Mouse (Mus musculus) MEL (cell line): Measurements from ENCODE around the gene Tspyl4. TPM values are rescaled to one million over a fixed set of nuclear protein-coding genes. Genes with fewer than 3 reads are reported as not detected.
A peak's percentile ranks its signal among the peaks of the same experiment; 100 is the strongest.

ENCODE experiments used
- DNase-seq: peaks from one replicate; pipeline ENCODE4 v3.0.0; 2011; ENCODE audit warnings: low read depth, low spot score
- H3K27ac ChIP-seq: 2 replicates; pipeline ENCODE4 v1.5.1; 2012; ENCODE audit warnings: low read depth, mild to moderate bottlenecking, control low read depth, low read length, moderate library complexity; ENCODE audit not compliant: control insufficient read depth
- H3K27me3 ChIP-seq, 2 experiments: fragments of 150-350 bp in 1 of 2; sonication (generic) in 1 of 2; 2 replicates each; pipeline ENCODE4 v1.6.1; 2012; ENCODE audit warnings: low read length in 2 of 2, mild to moderate bottlenecking in 2 of 2, improper control_type of control experiment in 1 of 2, moderate library complexity in 1 of 2; ENCODE audit not compliant: insufficient read depth in 2 of 2, control insufficient read depth in 1 of 2
- H3K36me3 ChIP-seq, 2 experiments: 2 replicates each; pipeline ENCODE4 v1.6.1; 2012 to 2014; ENCODE audit warnings: low read length in 2 of 2, improper control_type of control experiment in 1 of 2, inconsistent platforms in 1 of 2, mild to moderate bottlenecking in 1 of 2; ENCODE audit not compliant: insufficient read depth in 2 of 2, control insufficient read depth in 1 of 2
- H3K4me1 ChIP-seq, 2 experiments: fragments of 150-350 bp in 1 of 2; sonication (generic) in 1 of 2; 2 replicates each; pipeline ENCODE4 v1.6.1; 2012; ENCODE audit warnings: low read length in 2 of 2, improper control_type of control experiment in 1 of 2, mild to moderate bottlenecking in 1 of 2; ENCODE audit not compliant: insufficient read depth in 2 of 2, control insufficient read depth in 1 of 2
- H3K4me3 ChIP-seq, 2 experiments: fragments of 150-350 bp in 1 of 2; sonication (generic) in 1 of 2; 2 replicates each; pipeline ENCODE4 v1.5.1; 2012; ENCODE audit warnings: low read depth in 2 of 2, low read length in 2 of 2, mild to moderate bottlenecking in 2 of 2, moderate library complexity in 2 of 2, control low read depth in 1 of 2, improper control_type of control experiment in 1 of 2; ENCODE audit not compliant: control insufficient read depth in 1 of 2, insufficient read depth in 1 of 2
- H3K79me2 ChIP-seq: 2 replicates; pipeline ENCODE4 v1.6.1; 2012; ENCODE audit warnings: mild to moderate bottlenecking, low read length, moderate library complexity; ENCODE audit not compliant: control insufficient read depth, poor library complexity, insufficient read depth
- H3K9ac ChIP-seq: 2 replicates; pipeline ENCODE4 v1.6.1; 2012; ENCODE audit warnings: low read depth, mild to moderate bottlenecking, control low read depth, low read length, moderate library complexity; ENCODE audit not compliant: control insufficient read depth, poor library complexity, severe bottlenecking
- H3K9me3 ChIP-seq: fragments of 150-350 bp; sonication (generic); replicated peaks from 2 replicates; pipeline ENCODE4 v1.6.1; 2012; ENCODE audit warnings: mild to moderate bottlenecking, low read length, improper control_type of control experiment, moderate library complexity; ENCODE audit not compliant: insufficient read depth
- BHLHE40 ChIP-seq: IDR thresholded peaks from 2 replicates; pipeline ENCODE4 v1.6.1; 2012; ENCODE audit warnings: low read depth, mild to moderate bottlenecking, inconsistent platforms, low read length, improper control_type of control experiment, borderline replicate concordance
- CHD1 ChIP-seq: IDR thresholded peaks from 2 replicates; pipeline ENCODE4 v1.6.1; 2012; ENCODE audit warnings: low read depth, mild to moderate bottlenecking, inconsistent platforms, low read length, improper control_type of control experiment
- CHD2 ChIP-seq: IDR thresholded peaks from 2 replicates; pipeline ENCODE4 v1.6.1; 2011; ENCODE audit warnings: low read length, improper control_type of control experiment
- E2F4 ChIP-seq: IDR thresholded peaks from 2 replicates; pipeline ENCODE4 v1.6.1; 2011; ENCODE audit warnings: low read depth, low read length, improper control_type of control experiment, borderline replicate concordance
- ELF1 ChIP-seq: IDR thresholded peaks from 2 replicates; pipeline ENCODE4 v1.6.1; 2014; ENCODE audit warnings: low read depth, mild to moderate bottlenecking, inconsistent platforms, low read length, improper control_type of control experiment, moderate library complexity
- EP300 ChIP-seq, 2 experiments: IDR thresholded peaks; 2 replicates each; pipeline ENCODE4 v1.6.1; 2011; ENCODE audit warnings: improper control_type of control experiment in 2 of 2, low read length in 2 of 2, low read depth in 1 of 2, mild to moderate bottlenecking in 1 of 2
- ETS1 ChIP-seq: IDR thresholded peaks from 2 replicates; pipeline ENCODE4 v1.6.1; 2012; ENCODE audit warnings: low read depth, mild to moderate bottlenecking, inconsistent platforms, low read length, improper control_type of control experiment, moderate library complexity
- GABPA ChIP-seq: IDR thresholded peaks from 2 replicates; pipeline ENCODE4 v1.6.1; 2012; ENCODE audit warnings: low read depth, mild to moderate bottlenecking, inconsistent platforms, low read length, improper control_type of control experiment, moderate library complexity
- HCFC1 ChIP-seq: IDR thresholded peaks from 2 replicates; pipeline ENCODE4 v1.6.1; 2012; ENCODE audit warnings: low read depth, mild to moderate bottlenecking, inconsistent platforms, low read length, improper control_type of control experiment, moderate library complexity
- KAT2A ChIP-seq: conservative IDR thresholded peaks from 2 replicates; pipeline ENCODE4 v1.6.1; 2012; ENCODE audit warnings: low read depth, low read length, improper control_type of control experiment, inconsistent platforms
- MAFK ChIP-seq: IDR thresholded peaks from 2 replicates; pipeline ENCODE4 v1.6.1; 2011; ENCODE audit warnings: low read depth, mild to moderate bottlenecking, low read length, improper control_type of control experiment, borderline replicate concordance
- MAZ ChIP-seq: IDR thresholded peaks from 2 replicates; pipeline ENCODE4 v1.6.1; 2012; ENCODE audit warnings: low read depth, mild to moderate bottlenecking, inconsistent platforms, low read length, improper control_type of control experiment
- MEF2A ChIP-seq: IDR thresholded peaks from 2 replicates; pipeline ENCODE4 v1.6.1; 2014; ENCODE audit warnings: low read depth, mild to moderate bottlenecking, inconsistent platforms, low read length, improper control_type of control experiment; ENCODE audit not compliant: poor library complexity, insufficient replicate concordance, severe bottlenecking; ENCODE audit errors: extremely low read depth
- MXI1 ChIP-seq: IDR thresholded peaks from 2 replicates; pipeline ENCODE4 v1.6.1; 2011; ENCODE audit warnings: mild to moderate bottlenecking, low read depth, low read length, improper control_type of control experiment
- NELFE ChIP-seq: IDR thresholded peaks from 2 replicates; pipeline ENCODE4 v1.6.1; 2011; ENCODE audit warnings: low read depth, low read length, improper control_type of control experiment
- POLR2AphosphoS2 ChIP-seq: IDR thresholded peaks from 2 replicates; pipeline ENCODE4 v1.6.1; 2011; ENCODE audit warnings: low read length, improper control_type of control experiment
- SIN3A ChIP-seq: IDR thresholded peaks from 2 replicates; pipeline ENCODE4 v1.6.1; 2012; ENCODE audit warnings: low read length, improper control_type of control experiment, inconsistent platforms
- SMC3 ChIP-seq: IDR thresholded peaks from 2 replicates; pipeline ENCODE4 v1.6.1; 2011; ENCODE audit warnings: low read depth, low read length, improper control_type of control experiment
- TBP ChIP-seq: IDR thresholded peaks from 2 replicates; pipeline ENCODE4 v1.8.0; 2011; ENCODE audit warnings: low read depth, low read length, improper control_type of control experiment
- TCF12 ChIP-seq: IDR thresholded peaks from 2 replicates; pipeline ENCODE4 v1.6.1; 2014; ENCODE audit warnings: low read depth, mild to moderate bottlenecking, inconsistent platforms, low read length, improper control_type of control experiment, moderate library complexity
- USF1 ChIP-seq: IDR thresholded peaks from 2 replicates; pipeline ENCODE4 v1.6.1; 2014; ENCODE audit warnings: low read depth, mild to moderate bottlenecking, inconsistent platforms, low read length, improper control_type of control experiment, moderate library complexity
- USF2 ChIP-seq, 2 experiments: IDR thresholded peaks; 2 replicates each; pipeline ENCODE4 v1.6.1; 2011 to 2012; ENCODE audit warnings: improper control_type of control experiment in 2 of 2, low read length in 2 of 2, borderline replicate concordance in 1 of 2, inconsistent platforms in 1 of 2, low read depth in 1 of 2, mild to moderate bottlenecking in 1 of 2; ENCODE audit not compliant: insufficient read depth in 1 of 2
- ZC3H11A ChIP-seq: IDR thresholded peaks from 2 replicates; pipeline ENCODE4 v1.6.1; 2012; ENCODE audit warnings: low read depth, mild to moderate bottlenecking, inconsistent platforms, low read length, improper control_type of control experiment
- ZKSCAN1 ChIP-seq: IDR thresholded peaks from 2 replicates; pipeline ENCODE4 v1.6.1; 2012; ENCODE audit warnings: low read depth, mild to moderate bottlenecking, inconsistent platforms, low read length, improper control_type of control experiment, moderate library complexity
- ZMIZ1 ChIP-seq: IDR thresholded peaks from 2 replicates; pipeline ENCODE4 v1.6.1; 2012; ENCODE audit warnings: low read depth, mild to moderate bottlenecking, inconsistent platforms, low read length, improper control_type of control experiment, moderate library complexity
- ZNF384 ChIP-seq: IDR thresholded peaks from 2 replicates; pipeline ENCODE4 v1.6.1; 2012; ENCODE audit warnings: low read depth, mild to moderate bottlenecking, inconsistent platforms, low read length, improper control_type of control experiment
- polyA plus RNA-seq, 2 experiments: library from polyadenylated mRNA; stranded (reverse) in 1 of 2; unstranded in 1 of 2; fragments of >175 nt in 1 of 2; fragments of >200 nt in 1 of 2; gene quantifications; 2 replicates each; pipeline versions ENCODE4 v1.2.1 to v1.2.4; 2012; ENCODE audit warnings: low replicate concordance in 2 of 2, low read depth in 1 of 2; ENCODE audit not compliant: insufficient read length in 2 of 2, insufficient read depth in 1 of 2, missing spikeins in 1 of 2
- total RNA-seq: library from RNA; depleted of rRNA; stranded (reverse); fragments of 300-350 nt; gene quantifications from 2 replicates; pipeline ENCODE4 v1.2.3, GENCODE M21; 2012

Gene Tspyl4
- total and polyA plus RNA-seq, 3 experiments: 0.04 to 0.08 TPM; not detected in 1

GRCm38 (mm10) chr10:34280591-34281175, 16.6 kb upstream of the Tspyl4 start (continued):
- TF ChIP-seq USF1: no peak
- TF ChIP-seq BHLHE40: no peak

GRCm38 (mm10) chr10:34281211-34281961, 15.9 kb upstream of the Tspyl4 start:
- Histone ChIP-seq H3K27ac (peak overlapping the region; percentile 76), H3K27me3 (no peaks in the 10 kb centered on the region), H3K79me2 (peaks cover 23% of the 10 kb centered on the region), H3K36me3 (peaks cover 0 to 15% of the 10 kb centered on the region in 2 experiments; a peak in 2 of 4 replicates), H3K4me3 (peak overlapping the region; percentile 83 to 85), H3K9ac (peak overlapping the region; percentile 72), H3K4me1 (peaks cover 2 to 4% of the 10 kb centered on the region in 2 experiments; a peak in 2 of 4 replicates), H3K9me3 (no peaks in the 10 kb centered on the region)
- TF ChIP-seq MAZ (no peak), HCFC1 (0 out of 2 replicates have a peak, but pooled peaks have one; percentile 5)
- peak; percentile 70 for DNase-seq

GRCm38 (mm10) chr10:34281962-34282388, 15.3 kb upstream of the Tspyl4 start, which contains the start of gene Tspyl1:
Tspyl1 (plus strand) TSS chr10:34282190.
- peak within 1 kb of the TSS; percentile 85 for H3K9ac ChIP-seq
- peak within 1 kb of the TSS; percentile 76 for H3K27ac ChIP-seq
- H3K27me3 ChIP-seq: no peaks in the 10 kb centered on the region
- DNase-seq: peak; percentile 98
- peaks cover 2 to 4% of the 10 kb centered on the region in 2 experiments; a peak in 2 of 4 replicates for H3K4me1 ChIP-seq
- H3K79me2 ChIP-seq: peaks cover 23% of the 10 kb centered on the region
- H3K36me3 ChIP-seq: peaks cover 0 to 15% of the 10 kb centered on the region in 2 experiments; a peak in 2 of 4 replicates
- no peaks in the 10 kb centered on the region for H3K9me3 ChIP-seq
- H3K4me3 ChIP-seq: peak within 1 kb of the TSS; percentile 83 to 85
- TF ChIP-seq POLR2AphosphoS2 (peak; percentile 64; the same call in 1 of the 2 replicates), NELFE (peak; percentile 64), SIN3A (peak; percentile 93), ZNF384 (no peak), ETS1 (peak; percentile 48; the same call in 1 of the 2 replicates), TBP (peak; percentile 76), KAT2A (no peak; the same call in 1 of the 2 replicates), CHD1 (no peak), GABPA (no peak), USF1 (peak; percentile 79), MAFK (no peak), ZC3H11A (no peak), CHD2 (peak; percentile 99), SMC3 (no peak), MXI1 (peak; percentile 66; the same call in 1 of the 2 replicates), MEF2A (no peak), USF2 (IDR thresholded peaks at IDR 0.05; ENCODE audit: borderline replicate concordance in 1 of 2, insufficient read depth in 1 of 2, low read depth in 1 of 2, low read length in 2 of 2) (no peak), HCFC1 (peak; percentile 90), ZKSCAN1 (no peak), TCF12 (peak; percentile 32; the same call in 1 of the 2 replicates), ZMIZ1 (peak; percentile 65; the same call in 1 of the 2 replicates), MAZ (no peak), E2F4 (no peak), EP300 (IDR thresholded peaks at IDR 0.05; ENCODE audit: low read depth in 1 of 2, low read length in 2 of 2) (no peak), ELF1 (peak; percentile 98)
